Mouse (Mus musculus) neural tube, embryonic 11.5 days (tissue): Measurements from ENCODE around the gene Dpy19l1. TPM values are rescaled to one million over a fixed set of nuclear protein-coding genes. Genes with fewer than 3 reads are reported as not detected.

ENCODE experiments used
- ATAC-seq: fragments of 200-750 bp; cut with Nextera tagmentation; 2 replicates; pipeline ENCODE4 v1.8.0; 2017; ENCODE audit warnings: moderate number of reproducible peaks, mild to moderate bottlenecking, moderate TSS enrichment, moderate library complexity; ENCODE audit not compliant: insufficient read depth, low FRiP score, low TSS enrichment
- DNase-seq: peaks from one replicate; pipeline ENCODE4 v3.0.0-alpha.2; 2015; ENCODE audit warnings: low spot score
- H3K27ac ChIP-seq: fragments of 300-500 bp; sonication (generic); 2 replicates; pipeline ENCODE4 v1.5.1; 2014; ENCODE audit warnings: low read depth, mild to moderate bottlenecking, low read length
- H3K27me3 ChIP-seq: fragments of 300-500 bp; sonication (generic); 2 replicates; pipeline ENCODE4 v1.6.1; 2014; ENCODE audit warnings: mild to moderate bottlenecking, low read length, mixed read lengths; ENCODE audit not compliant: control insufficient read depth, insufficient read depth
- H3K36me3 ChIP-seq: fragments of 300-500 bp; sonication (generic); 2 replicates; pipeline ENCODE4 v1.6.1; 2014; ENCODE audit warnings: mild to moderate bottlenecking, low read length, moderate library complexity, mixed read lengths; ENCODE audit not compliant: control insufficient read depth, insufficient read depth
- H3K4me1 ChIP-seq: fragments of 300-500 bp; sonication (generic); 2 replicates; pipeline ENCODE4 v1.6.1; 2014; ENCODE audit warnings: low read length, mixed read lengths; ENCODE audit not compliant: control insufficient read depth, insufficient read depth
- H3K4me2 ChIP-seq: fragments of 300-500 bp; sonication (generic); 2 replicates; pipeline ENCODE4 v1.6.1; 2014; ENCODE audit warnings: low read depth, mild to moderate bottlenecking, moderate library complexity
- H3K4me3 ChIP-seq: fragments of 300-500 bp; sonication (generic); 2 replicates; pipeline ENCODE4 v1.5.1; 2014; ENCODE audit warnings: low read depth, low read length
- H3K9ac ChIP-seq: fragments of 300-500 bp; sonication (generic); 2 replicates; pipeline ENCODE4 v1.6.1; 2014; ENCODE audit warnings: mild to moderate bottlenecking, low read length
- H3K9me3 ChIP-seq: fragments of 300-500 bp; sonication (generic); 2 replicates; pipeline ENCODE4 v1.6.1; 2016; ENCODE audit warnings: low read length; ENCODE audit not compliant: control insufficient read depth
- WGBS: fragments of 180-500 bp; shearing (Covaris S2); extraction: QIAGEN DNeasy Blood & Tissue Kit; methylation state at CpG from one replicate; pipeline ENCODE4 v1.1.7; 2014; 5-methylcytosine and 5-hydroxymethylcytosine counted together
- polyA plus RNA-seq: library from polyadenylated mRNA; unstranded; fragments of >200 nt; fragmentation: Nextera tagmentation; extraction: Ambion mirVana; gene quantifications from 2 replicates; pipeline ENCODE4 v1.2.1, GENCODE M21; 2014

The Dpy19l1 gene
- polyA plus RNA-seq, result 24.4 and 25.1 TPM in 2 replicates

DNA sequence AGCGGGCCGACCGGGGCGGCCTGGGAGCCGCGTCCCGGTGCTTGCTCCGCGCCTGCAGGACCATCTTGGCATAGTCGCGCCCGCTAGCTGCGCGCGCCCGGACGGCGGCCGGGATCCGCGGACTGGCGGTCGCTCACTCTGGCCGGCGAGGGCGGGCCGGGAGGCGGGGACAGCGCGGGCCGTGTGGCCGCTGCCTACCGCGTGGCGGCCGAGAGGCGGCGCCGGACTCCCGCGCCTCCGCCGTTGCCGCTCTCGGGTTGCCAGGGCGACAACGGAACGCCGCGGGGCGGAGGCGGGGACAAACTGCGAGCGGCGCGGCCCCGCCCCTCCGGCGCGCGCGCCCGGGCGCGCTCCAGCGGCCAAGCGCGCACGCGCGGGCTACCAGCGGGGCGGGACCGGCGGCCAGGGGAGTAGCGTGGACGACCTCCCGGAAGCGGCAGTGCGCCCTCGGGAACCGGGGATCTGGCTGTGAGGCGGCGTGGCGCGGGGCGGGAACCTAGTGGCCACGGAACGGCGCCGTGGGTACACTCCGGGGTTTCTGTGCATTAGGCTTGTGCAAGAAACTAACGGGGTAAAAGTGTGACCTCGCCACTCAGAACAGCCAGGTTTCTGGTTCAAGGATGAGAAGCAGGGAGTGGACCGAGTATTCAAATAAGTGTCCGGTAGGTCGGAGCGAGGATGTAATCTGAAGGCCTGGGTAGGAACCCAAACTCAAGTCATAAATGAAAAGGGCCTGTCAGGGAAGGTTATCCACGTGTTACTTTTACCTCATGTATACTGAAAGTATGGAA lies at the start of gene Dpy19l1:
TSS of gene Dpy19l1 (minus strand) at position 74 of the 791 bp plus-strand sequence.
- H3K27ac ChIP-seq, result peak within 1 kb of the TSS; percentile 91
- no peaks in the 10 kb centered on the region for H3K36me3 ChIP-seq
- no peaks in the 10 kb centered on the region for H3K27me3 ChIP-seq
- peak within 1 kb of the TSS; percentile 86 for H3K9ac ChIP-seq
- DNase-seq (peak; percentile 96), ATAC-seq (peak; percentile 96)
- H3K9me3 ChIP-seq, result no peaks in the 10 kb centered on the region
- under 1% methylated on average over 65 of the region's 99 CpGs for WGBS
- peaks cover 13% of the 10 kb centered on the region for H3K4me1 ChIP-seq
- peak within 1 kb of the TSS; percentile 68 for H3K4me2 ChIP-seq
- H3K4me3 ChIP-seq, result peak within 1 kb of the TSS; percentile 75

DNA sequence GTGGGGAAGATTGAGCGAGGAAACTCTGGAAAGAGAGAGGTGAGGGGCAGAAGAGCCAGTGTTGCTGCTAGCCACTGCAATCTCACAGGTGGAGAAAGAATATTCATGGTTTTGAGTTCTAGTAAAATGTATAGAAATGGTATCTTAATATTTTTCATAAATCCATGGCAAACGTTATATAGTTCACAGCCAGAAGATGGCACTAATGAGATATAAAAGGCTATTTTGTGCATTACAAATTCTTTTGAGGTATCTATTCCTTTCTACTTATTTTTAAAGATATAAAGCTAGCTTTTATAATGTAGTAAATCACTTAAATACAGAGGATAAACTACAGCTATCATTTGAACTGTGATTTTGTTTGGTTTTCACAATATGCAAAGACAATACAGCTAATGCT lies 35.2 kb upstream of the Dpy19l1 start:
- H3K9ac ChIP-seq, result no peak overlapping the region
- no peaks in the 10 kb centered on the region for H3K36me3 ChIP-seq
- H3K4me1 ChIP-seq, result no peaks in the 10 kb centered on the region
- H3K9me3 ChIP-seq, result no peaks in the 10 kb centered on the region
- no peak overlapping the region for H3K27ac ChIP-seq
- no peak for ATAC-seq
- DNase-seq, result no peak
- no peak overlapping the region for H3K4me3 ChIP-seq
- 50% methylated on average over 2 of the region's 2 CpGs for WGBS
- H3K27me3 ChIP-seq, result no peaks in the 10 kb centered on the region
- no peak overlapping the region for H3K4me2 ChIP-seq

DNA sequence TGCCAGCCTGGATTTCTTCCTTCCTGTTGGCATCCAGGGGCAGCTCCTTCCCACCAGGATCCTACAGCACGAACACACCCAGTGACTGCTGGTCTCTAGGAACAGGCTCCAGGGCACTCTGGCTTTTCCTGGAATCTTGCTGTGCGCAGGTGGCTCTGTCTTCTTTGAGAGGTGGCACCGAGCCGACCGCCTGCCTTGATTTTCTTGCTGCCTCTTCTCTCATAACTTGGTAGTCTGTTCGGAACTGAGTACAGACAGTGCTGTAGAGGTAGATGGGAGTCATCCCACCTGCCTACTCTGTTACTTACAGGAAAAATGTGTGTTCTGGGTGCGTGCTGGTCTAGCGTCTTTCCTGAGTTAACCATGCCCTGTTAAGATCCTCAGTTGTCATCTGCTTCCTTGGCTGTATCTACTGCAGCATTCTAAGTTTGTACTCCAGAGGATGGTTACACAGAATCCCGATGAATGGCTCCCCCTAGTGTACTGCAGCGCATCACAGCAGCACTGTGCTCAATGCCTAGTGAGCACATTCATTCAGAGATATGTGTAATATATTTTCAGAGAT lies 13.7 kb upstream of the Dpy19l1 start:
- Histone ChIP-seq H3K4me2 (no peak overlapping the region), H3K9ac (no peak overlapping the region), H3K9me3 (no peaks in the 10 kb centered on the region), H3K4me1 (no peaks in the 10 kb centered on the region), H3K27ac (no peak overlapping the region), H3K27me3 (no peaks in the 10 kb centered on the region), H3K4me3 (no peak overlapping the region), H3K36me3 (no peaks in the 10 kb centered on the region)
- WGBS, result 60% methylated on average over 10 of the region's 10 CpGs
- DNase-seq (peak; percentile 69), ATAC-seq (no peak; the same call in 1 of the 2 replicates)

DNA sequence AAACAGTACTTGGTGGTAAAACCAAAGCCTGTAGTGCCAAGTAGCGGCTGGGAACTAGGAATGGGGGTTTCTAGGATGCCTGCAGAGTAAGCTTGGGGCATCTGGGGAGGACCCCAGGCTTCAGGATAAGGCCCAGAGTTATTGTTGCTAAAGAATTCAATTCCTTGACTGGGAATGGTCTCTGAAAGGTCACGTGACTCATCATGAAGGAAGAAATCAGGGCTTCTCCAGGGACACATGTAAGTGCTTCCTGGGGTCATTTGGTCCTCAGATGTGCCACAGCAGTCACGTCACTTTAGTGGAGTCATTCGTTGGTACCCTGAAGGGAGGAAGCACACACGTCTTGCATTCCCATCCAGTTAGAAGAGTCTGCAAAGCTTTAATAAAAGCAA lies 11.1 kb upstream of the Dpy19l1 start:
- H3K27me3 ChIP-seq, result no peaks in the 10 kb centered on the region
- no peak overlapping the region for H3K4me2 ChIP-seq
- H3K36me3 ChIP-seq, result no peaks in the 10 kb centered on the region
- no peak overlapping the region for H3K4me3 ChIP-seq
- H3K27ac ChIP-seq, result no peak overlapping the region
- no peak overlapping the region for H3K9ac ChIP-seq
- H3K4me1 ChIP-seq, result no peaks in the 10 kb centered on the region
- WGBS, result 75% methylated on average over 5 of the region's 5 CpGs
- ATAC-seq (no peak), DNase-seq (no peak)
- H3K9me3 ChIP-seq, result no peaks in the 10 kb centered on the region

- DNase-seq (no peak), ATAC-seq (no peak)
- Histone ChIP-seq H3K4me3 (no peak overlapping the region), H3K27ac (no peak overlapping the region), H3K9me3 (no peaks in the 10 kb centered on the region), H3K9ac (no peak overlapping the region), H3K4me2 (no peak overlapping the region), H3K36me3 (no peaks in the 10 kb centered on the region), H3K27me3 (no peaks in the 10 kb centered on the region), H3K4me1 (no peaks in the 10 kb centered on the region)
- WGBS, result 78% methylated on average over 9 of the region's 9 CpGs
Observed at GRCm38 (mm10) chr9:24513290-24514077, 10.5 kb upstream of the Dpy19l1 start.

GRCm38 (mm10) chr9:24512121-24512539 lies 9.2 kb upstream of the Dpy19l1 start:
- Histone ChIP-seq H3K27ac (no peak overlapping the region), H3K4me1 (no peaks in the 10 kb centered on the region), H3K27me3 (no peaks in the 10 kb centered on the region), H3K4me2 (no peak overlapping the region), H3K9ac (no peak overlapping the region), H3K4me3 (no peak overlapping the region), H3K36me3 (no peaks in the 10 kb centered on the region), H3K9me3 (no peaks in the 10 kb centered on the region)
- 90% methylated on average over 5 of the region's 5 CpGs for WGBS
- DNase-seq (no peak), ATAC-seq (no peak)

- DNase-seq, result no peak
- Histone ChIP-seq H3K4me1 (no peaks in the 10 kb centered on the region), H3K4me3 (no peak overlapping the region), H3K27me3 (no peaks in the 10 kb centered on the region), H3K4me2 (no peak overlapping the region), H3K9me3 (no peaks in the 10 kb centered on the region), H3K36me3 (no peaks in the 10 kb centered on the region), H3K9ac (no peak overlapping the region), H3K27ac (no peak overlapping the region)
- WGBS, result 84% methylated on average over 4 of the region's 4 CpGs
- ATAC-seq, result no peak
Observed at GRCm38 (mm10) chr9:24511371-24512120, 8.6 kb upstream of the Dpy19l1 start.

- Histone ChIP-seq H3K9me3 (no peaks in the 10 kb centered on the region), H3K27me3 (no peaks in the 10 kb centered on the region), H3K36me3 (no peaks in the 10 kb centered on the region), H3K27ac (no peak overlapping the region), H3K4me2 (no peak overlapping the region), H3K9ac (no peak overlapping the region), H3K4me1 (no peaks in the 10 kb centered on the region), H3K4me3 (no peak overlapping the region)
- WGBS, result 89% methylated on average over 4 of the region's 4 CpGs
- no peak for DNase-seq
- no peak for ATAC-seq
Observed at GRCm38 (mm10) chr9:24508880-24509279, 5.9 kb upstream of the Dpy19l1 start.
